Mouse (Mus musculus): ENCODE data around the gene Taf6l.

GRCm38 (mm10) chr19:8727495-8728114, 58.6 kb downstream of the Taf6l start:
- TF ChIP-seq CTCF (conservative IDR thresholded peaks at IDR 0.05; ENCODE audit: insufficient read depth, insufficient read length, low read depth, low read length) (no peak), POLR2A (IDR thresholded peaks at IDR 0.05; ENCODE audit: low read depth, low read length) (no peak)

Measured in kidney, adult 2 months (tissue).